Mouse (Mus musculus): ENCODE measurements at regions not wholly inside any gene's neighbourhood (a gene's known extent, or its start where the extent isn't known, plus 50 kb on each side); places are given as distances from the start of the nearest gene placed in this dataset.

- no peak for DNase-seq (ENCODE audit: low read depth, low spot score)
These were observed 110.2 kb downstream of the Tusc1 start for GRCm38 (mm10) chr4:93225105-93225504.

GRCm38 (mm10) chr4:93220747-93221146 lies 114.6 kb downstream of the Tusc1 start:
- DNase-seq (ENCODE audit: low read depth, low spot score): no peak

GRCm38 (mm10) chr4:93208399-93208798 lies 126.9 kb downstream of the Tusc1 start:
- DNase-seq (ENCODE audit: low read depth, low spot score): no peak

- no peak for DNase-seq (ENCODE audit: low read depth, low spot score)
These were observed 135.5 kb downstream of the Tusc1 start for GRCm38 (mm10) chr4:93199811-93200210.

GRCm38 (mm10) chr4:93184332-93184731 lies 151.0 kb downstream of the Tusc1 start:
- DNase-seq (ENCODE audit: low read depth, low spot score): peak; percentile 65

Data from A20 (cell line).